Mouse (Mus musculus): ENCODE results near the gene Arpp21.

DNA sequence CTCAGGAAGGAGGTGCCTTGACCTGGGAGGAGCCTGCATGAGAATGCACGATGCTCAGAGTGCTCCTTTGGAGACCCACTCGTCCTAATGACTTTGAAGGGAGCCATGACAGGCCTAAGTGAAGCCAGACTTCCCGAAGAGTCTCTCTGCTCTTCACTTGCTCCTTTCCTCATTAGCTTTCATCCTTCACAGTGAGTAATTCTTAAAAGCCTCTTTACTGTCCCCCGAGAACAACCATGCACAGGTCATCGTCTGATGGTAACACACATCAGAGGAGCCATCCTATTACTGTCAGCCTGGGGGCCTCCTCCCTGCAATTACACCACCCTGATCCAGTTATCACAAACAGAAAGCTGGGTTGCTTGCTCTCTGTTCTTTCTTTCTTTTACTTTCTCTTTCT, 160.9 kb downstream of the Arpp21 start:
- TF ChIP-seq GATA1 (IDR thresholded peaks at IDR 0.05; ENCODE audit: borderline replicate concordance, low read length) = no peak
- no peak for TF ChIP-seq CTCF (IDR thresholded peaks at IDR 0.05; ENCODE audit: low read depth, low read length)
- no peak for TF ChIP-seq POLR2AphosphoS5 (IDR thresholded peaks at IDR 0.05; ENCODE audit: insufficient replicate concordance, low read depth, low read length)

Measured in G1E (cell line).